Mouse (Mus musculus) adrenal gland, postnatal 4 days (tissue): Measurements from ENCODE around the gene Celf2. TPM values are rescaled to one million over a fixed set of nuclear protein-coding genes. Genes with fewer than 3 reads are reported as not detected.

Experiments
- DNase-seq, 2 experiments: peaks; one replicate each; pipeline ENCODE4 v3.0.0; 2021 to 2022; ENCODE audit warnings: low spot score in 2 of 2, mixed read lengths in 2 of 2
- total RNA-seq, 2 experiments: library from RNA; stranded (reverse); gene quantifications; 2 replicates each; pipeline ENCODE4 v1.2.3; 2021

Celf2 gene
- total RNA-seq, 2 experiments from 2014 or later = 50.7 to 51.7 TPM

DNA sequence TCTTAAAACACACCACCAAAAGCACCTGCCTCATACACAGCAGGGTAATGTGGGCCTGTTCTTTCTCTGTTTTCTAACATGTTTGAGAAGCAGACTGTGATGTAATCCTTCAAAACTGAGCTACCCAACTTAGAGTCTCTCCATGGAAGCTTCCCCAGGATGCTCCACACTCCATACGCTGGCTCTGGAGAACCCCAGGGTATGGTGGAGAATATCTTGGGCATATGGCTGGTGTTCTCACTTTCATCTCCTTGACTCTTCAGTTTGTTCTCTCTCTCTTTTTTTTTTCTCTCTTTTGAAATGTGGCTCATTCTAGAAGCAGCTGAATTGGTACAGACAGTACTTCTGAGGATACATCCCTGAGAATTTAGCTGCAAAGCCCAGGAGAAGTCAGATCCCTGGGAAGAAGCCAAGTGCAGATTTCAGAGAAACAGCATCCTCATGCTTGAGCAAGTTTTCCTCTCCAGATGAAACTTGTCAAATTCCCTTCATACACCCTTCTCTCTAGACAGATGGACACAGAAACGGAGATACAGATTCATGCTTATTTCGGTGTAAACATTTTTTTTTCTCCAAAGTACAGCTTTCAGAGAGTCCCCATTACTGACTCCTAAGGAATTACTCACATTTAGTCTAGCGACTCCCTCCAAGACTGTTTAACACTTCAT is 581.5 kb downstream of the Celf2 start:
- DNase-seq = no peak

DNA sequence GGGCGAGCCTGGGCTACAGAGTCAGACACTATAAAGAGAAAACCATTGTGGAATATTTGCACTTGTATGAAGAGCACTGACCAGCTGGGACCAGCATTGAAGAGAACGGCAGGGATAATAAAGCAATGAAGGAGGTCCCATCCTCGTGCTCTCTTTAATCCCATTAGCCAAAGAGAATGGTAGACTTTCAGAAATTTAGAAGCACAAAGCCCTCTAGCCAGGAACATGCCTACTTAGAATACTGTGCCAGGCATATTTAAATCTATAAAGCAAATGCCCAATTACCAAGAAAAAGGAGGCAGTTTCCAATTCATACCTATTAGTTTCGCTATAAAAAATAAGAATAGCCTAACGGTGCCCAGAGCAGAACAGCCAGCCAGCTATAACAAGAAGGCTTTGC is 583.9 kb downstream of the Celf2 start:
- no peak for DNase-seq

DNA sequence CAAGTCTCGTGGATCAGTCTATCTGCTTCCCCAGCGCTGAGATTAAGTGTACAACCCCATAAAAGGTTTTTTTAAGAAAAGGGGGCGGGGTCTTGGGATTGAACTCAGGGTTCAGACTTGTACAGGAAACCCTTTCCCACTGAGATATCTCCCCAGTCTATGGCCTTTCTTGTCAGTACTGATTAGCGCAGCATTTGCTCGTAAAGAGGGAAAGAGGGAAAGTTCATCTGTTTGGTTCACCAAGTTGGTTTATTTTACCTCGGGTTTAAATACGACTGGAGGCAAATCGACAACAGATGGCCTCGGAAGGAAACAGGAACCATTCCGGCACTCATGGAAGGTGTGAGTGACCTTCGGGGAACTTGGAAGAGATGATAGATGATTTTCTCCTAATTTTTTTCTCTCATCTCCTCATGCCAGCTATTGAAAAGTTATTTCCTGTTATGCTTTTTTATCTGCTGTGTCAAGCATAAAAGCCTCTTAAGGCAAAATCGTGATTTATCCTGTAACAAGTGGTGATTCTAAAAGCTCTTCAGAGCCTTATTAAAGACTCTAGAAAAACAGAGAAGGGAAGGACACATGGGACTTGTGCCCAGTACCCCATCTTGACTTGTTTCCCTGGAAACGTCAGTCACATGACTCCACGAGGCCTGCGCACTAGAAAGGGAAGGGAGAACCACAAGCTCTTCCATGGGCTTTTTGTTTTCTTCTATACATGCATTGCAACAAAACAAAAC is 585.5 kb downstream of the Celf2 start:
- no peak for DNase-seq

DNA sequence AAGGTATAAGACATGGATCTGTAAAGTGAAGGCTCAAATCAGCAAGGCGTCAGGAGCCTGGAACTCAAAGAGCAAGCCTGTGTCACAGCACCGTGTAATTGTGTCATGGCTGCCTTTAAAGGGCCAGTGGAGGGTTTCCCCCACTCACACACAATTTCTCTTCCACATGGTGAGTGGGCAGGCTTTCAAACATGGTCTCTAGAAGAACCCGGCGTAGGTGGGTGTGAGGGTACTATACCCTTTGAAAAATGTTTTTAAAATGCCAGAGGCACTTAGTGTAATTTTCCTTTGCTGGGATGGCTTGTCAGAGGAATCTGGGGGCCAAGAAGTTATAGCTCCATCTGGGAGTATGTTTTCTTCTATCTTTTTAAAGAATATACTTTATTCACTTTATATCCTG is 594.0 kb downstream of the Celf2 start:
- no peak for DNase-seq

DNA sequence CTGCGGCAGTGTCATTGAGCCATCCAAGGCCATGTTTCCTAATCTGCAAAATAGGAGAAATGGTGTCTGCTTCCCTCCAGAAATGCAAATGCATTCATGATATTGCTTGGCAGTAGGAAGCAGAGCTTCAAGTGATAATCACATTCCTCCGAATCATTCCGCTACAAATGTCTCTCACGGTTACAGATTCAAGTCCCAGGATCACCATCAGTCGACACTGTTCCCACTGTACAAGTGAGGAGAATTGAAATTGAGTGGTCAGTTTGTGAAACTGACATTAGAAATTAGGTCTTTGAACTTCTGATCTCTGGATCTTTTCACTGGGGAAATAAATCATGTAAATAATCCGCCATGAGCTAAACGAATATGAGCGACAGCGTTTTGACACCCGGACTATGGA is 596.0 kb downstream of the Celf2 start:
- no peak for DNase-seq

DNA sequence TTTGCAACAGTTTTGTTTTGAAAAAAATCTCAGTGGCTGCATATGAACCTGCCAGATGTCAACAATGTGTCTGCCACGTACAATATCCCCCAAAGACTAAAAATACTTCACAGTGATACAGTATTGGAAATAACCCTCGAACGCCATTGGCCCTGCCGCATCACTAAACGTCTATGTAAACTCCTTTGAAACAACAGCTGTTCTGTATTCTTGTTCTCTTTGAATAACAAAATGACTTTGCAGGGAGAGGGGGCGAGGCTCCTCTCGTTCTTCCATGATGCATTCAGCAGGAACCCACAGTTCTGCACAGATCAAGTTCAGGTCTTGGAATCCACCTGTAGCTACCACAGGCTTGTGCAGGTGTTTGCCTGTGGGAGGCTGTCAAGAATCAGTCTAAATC is 597.4 kb downstream of the Celf2 start:
- DNase-seq = no peak

DNA sequence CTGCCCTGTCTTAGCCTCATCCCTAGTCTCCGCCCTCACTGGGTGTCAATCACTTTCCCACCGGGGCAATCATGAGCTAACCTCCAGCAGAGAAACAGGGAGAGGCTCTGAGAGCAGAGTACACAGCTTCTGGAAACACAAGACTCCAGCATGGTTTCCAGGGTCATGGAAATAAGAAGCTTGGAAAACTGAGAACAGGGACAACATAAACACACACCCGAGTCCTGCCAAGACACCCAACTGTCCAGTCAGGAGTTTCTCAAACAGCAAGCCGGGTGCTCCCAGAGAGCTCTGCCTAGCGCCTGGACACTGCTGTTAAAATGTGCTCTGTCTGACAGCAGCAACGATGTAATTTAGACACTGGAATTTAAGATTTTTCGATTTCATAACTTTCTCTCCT is 599.4 kb downstream of the Celf2 start:
- no peak for DNase-seq

DNA sequence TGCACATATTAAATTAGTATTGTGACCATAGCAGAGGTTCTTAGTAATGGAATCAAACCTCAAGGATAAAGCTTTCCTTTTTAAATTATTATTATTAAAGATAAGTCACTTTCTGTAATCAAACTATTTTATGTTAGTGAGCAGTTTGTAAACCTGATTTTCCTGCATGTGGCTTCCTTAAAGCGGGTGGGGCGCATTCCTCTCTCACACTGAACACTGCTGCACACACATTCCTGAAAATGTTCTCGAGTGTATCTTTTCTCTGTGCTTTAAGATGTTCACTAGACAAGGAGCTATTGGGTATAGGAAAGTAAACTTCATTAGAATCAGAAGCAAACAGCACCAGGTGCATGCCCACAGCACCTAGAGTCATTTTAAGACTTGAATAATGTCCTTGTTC is 605.0 kb downstream of the Celf2 start:
- DNase-seq = no peak

DNA sequence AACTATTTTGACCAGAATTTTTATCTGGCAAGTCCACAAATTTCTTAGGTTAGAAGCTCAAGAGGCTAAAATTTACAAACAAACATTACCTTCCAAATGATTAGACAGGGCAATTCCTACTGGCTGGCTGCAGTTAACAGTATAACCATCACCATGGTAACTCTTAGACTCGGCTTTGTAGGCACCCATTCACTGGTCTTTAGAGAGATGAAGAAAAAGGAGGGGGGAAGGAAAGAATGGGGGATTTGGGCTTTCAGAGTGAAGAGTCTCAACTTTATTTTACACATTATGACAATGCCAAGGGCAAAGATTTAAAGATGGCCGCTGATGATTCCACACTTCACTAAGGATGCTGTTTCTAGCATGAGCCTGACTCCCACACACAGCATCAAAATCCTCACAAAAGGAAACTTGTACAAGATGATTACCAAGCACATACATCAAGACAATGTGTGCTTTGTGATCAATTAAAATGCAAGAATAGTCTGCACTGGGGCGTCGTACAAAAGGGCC is 606.1 kb downstream of the Celf2 start:
- DNase-seq = no peak

DNA sequence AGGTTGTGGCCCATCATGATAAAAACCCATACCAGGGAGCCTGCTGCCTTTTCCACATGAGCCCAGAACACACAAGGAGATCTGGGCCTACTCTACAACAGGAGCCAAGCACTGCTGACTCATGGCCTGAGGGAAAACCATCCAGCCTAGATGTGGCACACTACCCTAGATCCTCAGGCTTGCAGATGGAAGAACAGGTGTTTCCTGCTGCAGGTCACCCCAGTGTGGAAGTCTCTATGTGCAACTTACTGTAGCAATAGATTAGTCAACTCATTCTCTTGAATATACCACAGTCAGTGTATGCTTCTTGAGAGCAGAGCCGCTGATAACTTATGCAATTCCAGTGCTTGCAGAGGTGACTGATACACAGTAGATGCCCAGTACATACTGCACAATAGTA is 612.5 kb downstream of the Celf2 start:
- DNase-seq = no peak

DNA sequence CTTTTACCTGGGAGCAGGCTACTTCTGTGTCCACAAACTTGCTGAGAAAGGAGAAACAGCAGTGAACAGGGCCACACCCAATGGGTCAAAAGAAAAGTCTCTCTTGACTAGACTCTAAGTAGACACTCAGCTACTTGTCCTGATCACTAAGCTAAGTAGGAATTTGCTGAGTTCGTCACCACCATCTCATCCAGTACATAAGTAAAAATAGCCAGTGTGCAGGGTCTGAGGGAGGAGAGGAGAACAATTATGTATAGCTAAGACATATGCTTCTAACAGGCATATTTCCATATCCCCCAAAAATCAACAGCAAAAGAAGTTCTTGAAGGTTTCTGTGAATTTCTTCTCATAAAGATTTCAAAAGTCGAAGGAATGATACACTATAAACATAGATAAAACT is 615.8 kb downstream of the Celf2 start:
- DNase-seq = no peak

DNA sequence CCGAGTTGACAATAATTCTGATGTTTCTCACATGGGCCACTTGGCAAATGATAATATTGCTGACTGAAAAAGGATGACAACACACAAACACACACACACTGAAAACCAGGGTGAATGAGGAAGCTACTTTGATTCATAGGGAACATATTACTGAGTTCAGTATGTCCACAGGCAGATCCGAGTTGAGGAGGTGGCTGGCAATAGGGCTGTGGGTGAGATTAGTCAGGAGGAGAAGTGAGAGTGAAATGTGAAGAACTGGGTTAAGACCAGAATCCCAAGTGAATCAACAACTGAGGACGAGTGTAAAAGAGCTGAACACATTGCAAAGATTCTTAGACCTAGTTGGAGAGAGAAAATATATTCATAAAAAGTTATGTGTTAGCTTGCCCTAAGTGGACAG is 616.3 kb downstream of the Celf2 start:
- no peak for DNase-seq

DNA sequence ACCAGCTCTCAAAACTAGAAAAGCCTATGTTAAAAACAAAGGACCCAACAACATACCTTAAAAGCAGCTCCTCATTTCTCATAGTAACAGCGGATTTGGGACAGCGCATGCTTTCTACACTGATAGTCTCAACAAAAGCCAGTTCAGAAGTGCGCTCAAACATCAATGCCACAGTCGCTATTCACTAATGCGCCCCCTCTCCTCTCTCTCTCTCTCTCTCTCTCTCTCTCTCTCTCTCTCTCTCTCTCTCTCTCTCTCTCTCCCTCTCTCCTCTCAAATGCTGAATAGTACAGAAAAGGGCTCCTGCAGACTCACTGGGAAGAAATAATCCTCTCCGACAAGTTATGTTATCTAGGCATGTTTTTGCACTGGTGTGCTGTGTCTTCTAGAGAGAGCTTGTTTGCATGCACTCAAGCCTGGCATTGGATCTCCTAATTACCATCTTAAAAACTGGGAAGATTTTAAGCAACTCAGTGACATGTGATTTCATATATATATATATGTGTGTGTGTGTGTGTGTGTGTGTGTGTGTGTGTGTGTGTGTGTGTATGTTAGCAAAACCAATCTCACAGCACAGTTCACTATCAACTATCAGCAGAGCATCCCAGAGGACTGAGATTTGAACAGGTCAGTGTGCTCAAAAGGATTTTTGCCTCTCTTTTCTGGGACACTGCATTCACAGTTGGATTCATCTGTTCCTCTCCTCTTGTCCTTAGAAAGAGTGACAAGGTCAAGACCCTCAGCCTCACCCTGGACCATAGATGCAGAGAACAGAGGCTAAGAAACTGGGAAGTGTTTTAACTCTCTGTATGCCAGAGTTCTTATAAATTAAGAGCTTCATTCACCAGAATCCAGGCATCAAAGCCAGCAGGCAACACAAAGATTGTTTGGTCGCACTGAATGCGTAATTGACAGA is 624.3 kb downstream of the Celf2 start:
- DNase-seq = no peak

DNA sequence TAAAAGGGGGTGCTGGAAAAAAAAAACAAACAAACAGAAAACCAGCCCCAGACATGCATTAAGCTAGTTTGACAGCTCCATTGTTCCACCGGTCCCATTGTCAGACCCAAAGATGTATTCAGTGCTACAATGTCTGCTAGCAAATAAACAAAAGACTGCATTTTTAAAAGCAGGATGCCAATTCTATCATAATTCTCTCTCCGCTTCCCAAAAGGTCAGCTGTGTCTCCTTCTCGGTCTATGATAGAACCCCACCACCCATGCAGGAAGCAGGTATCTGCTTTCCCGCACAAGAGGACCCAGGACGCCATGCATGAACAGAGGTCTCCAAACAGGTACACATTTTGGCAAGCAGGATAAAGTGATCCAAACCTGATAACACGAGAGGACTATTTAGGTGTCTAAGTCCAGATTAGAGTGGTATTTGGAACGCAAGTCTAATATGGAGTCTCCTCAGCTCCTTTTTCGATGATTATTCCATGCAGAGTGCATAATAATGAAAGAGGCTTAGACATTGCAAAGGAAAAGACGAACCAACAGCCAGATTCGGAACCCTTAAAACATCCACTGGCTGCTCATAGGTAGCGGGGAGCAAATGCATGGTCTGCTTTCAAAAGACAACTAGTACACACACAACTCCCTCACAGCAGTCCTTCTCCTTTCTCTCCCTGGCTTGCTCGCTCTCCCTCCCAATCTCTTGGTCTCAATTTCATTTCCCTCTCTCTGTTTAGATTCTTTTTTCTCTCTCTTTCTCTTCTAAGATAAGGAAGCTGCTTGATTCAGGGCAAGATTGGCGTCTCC is 625.2 kb downstream of the Celf2 start:
- no peak for DNase-seq

DNA sequence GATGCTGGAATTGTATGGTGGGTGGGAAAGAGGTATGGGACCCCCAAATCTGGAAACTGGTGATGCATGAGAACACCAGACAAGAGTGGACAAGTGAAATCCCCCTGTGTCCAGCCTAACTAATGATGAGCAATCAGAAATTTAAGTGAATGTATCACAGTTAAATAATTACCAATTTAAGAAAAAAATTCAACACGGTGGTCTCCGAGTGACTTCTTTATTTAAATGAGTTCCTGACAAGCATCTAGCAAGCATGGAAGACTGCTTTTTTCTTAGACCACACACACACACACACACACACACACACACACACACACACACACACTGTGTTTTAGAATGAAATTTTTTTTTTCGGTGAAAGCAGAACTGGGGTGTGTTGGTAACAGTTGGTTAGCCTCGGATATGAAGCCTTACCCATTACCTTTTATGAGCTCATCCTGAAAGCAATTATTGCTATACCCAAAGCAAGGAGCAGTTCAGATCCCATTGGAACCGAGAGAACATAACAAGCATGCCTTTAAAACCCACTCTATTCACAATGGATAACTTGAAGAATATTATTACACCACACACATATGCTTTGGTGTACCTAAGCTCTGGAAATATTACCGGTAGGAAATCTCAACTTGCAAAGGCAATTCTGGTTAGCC is 627.0 kb downstream of the Celf2 start:
- DNase-seq = no peak

DNA sequence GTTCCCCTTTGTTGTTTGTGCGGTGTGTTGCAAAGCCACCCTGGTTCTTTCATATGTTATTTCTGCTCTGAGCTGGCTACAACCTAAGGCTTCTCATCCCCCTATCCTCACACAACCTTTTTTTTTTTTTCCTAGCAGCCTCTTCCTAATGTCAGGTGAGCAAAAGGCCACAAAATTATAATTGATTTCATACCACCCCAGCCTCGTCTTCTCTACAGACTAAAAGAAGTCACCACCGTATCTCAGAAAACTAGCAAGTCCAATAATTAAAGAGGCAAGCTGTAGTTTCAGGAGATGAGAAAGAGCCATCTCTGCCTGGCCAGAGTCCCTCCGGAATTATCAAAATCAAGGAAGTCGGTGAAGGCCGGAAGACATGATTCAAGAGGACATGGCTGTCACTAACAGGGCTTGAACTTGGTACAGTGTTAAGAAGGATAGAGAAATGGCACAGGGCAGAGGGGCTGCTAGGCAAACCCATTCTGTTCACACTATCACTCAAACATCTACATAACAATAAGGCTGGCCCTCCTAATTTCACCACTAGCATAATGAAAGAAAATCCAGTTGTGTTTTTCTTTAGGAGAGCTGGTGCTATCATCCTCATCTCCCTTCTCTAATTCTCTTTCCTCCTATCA is 628.3 kb downstream of the Celf2 start:
- DNase-seq = no peak

DNA sequence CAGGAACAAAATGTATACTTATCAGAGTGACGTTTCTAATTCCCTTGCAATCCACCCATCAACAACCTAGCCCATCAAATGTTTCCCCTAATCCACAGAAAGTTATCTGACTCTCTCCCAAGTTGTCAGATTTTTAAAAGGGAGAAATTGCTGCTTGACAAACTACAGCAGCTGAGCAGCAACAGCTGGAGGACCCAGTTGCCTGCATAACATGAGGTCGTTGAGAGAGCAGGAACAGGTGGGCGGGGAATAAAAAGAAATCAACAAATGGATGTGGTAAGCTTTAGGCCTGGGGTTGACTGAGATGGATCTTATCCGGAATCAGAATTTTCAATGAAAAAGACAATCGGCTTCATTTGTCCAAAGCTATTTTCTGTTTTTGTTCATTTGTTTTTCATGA is 632.3 kb downstream of the Celf2 start:
- no peak for DNase-seq

DNA sequence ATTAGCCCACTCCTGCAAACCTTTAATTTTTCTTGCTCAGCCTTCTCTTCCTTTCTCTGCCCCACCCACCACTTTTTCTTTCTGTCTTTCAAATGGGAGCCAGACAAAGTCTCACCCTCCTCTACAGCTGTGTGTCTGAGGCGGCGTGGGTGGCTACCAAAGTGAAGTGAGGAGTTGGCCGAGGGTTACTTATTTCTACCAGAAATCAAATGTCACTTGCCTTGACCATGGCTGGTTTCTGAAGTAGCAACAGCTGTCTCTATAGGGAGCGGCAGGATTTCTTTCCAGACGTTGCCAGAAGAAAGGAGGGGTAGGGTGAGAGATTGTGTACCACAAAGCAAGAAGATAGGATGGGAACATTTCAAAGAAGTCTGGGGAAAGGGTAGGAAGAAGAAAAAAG is 632.8 kb downstream of the Celf2 start:
- DNase-seq = no peak

DNA sequence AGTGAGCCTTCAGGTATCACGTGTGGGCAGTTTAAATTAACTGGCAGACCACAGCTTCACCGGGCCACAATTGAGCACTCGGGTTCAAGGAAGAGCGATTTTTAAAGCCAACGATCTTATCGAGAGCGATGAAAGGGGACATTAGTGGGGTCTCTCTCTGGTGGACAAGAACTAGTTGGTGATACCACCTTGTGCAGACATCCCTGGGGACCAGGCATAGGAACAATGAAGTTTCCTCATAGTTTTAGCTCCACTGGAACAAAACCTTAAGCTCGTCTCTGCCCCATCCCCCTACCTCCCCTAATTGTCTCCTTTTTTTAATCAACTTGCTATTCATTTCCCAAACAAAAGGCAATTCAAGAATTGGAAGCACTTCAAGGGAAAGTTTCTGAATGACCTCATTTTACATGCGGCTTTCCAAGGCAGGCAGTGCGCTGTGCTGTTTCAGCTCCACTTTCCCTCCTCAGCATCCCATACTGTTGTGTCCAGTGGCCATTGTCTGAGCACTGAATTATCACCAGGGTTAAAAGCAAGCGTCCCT is 634.2 kb downstream of the Celf2 start:
- no peak for DNase-seq
